Mouse (Mus musculus): ENCODE measurements around the gene Mecom.
A peak's percentile ranks its signal among the peaks of the same experiment; 100 is the strongest.

Gene Mecom

GRCm38 (mm10) chr3:30330476-30330875 lies 217.3 kb downstream of the Mecom start:
- no peak for DNase-seq

- no peak for DNase-seq
These were observed 217.8 kb downstream of the Mecom start for GRCm38 (mm10) chr3:30330021-30330420.

GRCm38 (mm10) chr3:30314955-30315354 lies 232.9 kb downstream of the Mecom start:
- no peak for DNase-seq

- DNase-seq, result no peak
These were observed 239.7 kb downstream of the Mecom start for GRCm38 (mm10) chr3:30308081-30308480.

GRCm38 (mm10) chr3:30307601-30308000 lies 240.2 kb downstream of the Mecom start:
- no peak for DNase-seq

- DNase-seq, result no peak
These were observed 241.7 kb downstream of the Mecom start for GRCm38 (mm10) chr3:30306080-30306479.

- DNase-seq, result no peak
These were observed 248.3 kb downstream of the Mecom start for GRCm38 (mm10) chr3:30299460-30299859.

- DNase-seq, result no peak
These were observed 253.4 kb downstream of the Mecom start for GRCm38 (mm10) chr3:30294433-30294832.

GRCm38 (mm10) chr3:30286529-30286928 lies 261.3 kb downstream of the Mecom start:
- DNase-seq, result no peak

GRCm38 (mm10) chr3:30284094-30284493 lies 263.7 kb downstream of the Mecom start:
- DNase-seq, result no peak

GRCm38 (mm10) chr3:30283562-30283961 lies 264.2 kb downstream of the Mecom start:
- no peak for DNase-seq

- no peak for DNase-seq
These were observed 270.2 kb downstream of the Mecom start for GRCm38 (mm10) chr3:30277569-30277968.

- no peak for DNase-seq
These were observed 271.7 kb downstream of the Mecom start for GRCm38 (mm10) chr3:30276099-30276498.

GRCm38 (mm10) chr3:30269253-30269652 lies 278.6 kb downstream of the Mecom start:
- no peak for DNase-seq

GRCm38 (mm10) chr3:30260945-30261344 lies 286.9 kb downstream of the Mecom start:
- no peak for DNase-seq

- DNase-seq, result no peak
These were observed 289.4 kb downstream of the Mecom start for GRCm38 (mm10) chr3:30258421-30258820.

GRCm38 (mm10) chr3:30257776-30258175 lies 290.0 kb downstream of the Mecom start:
- DNase-seq, result no peak

- DNase-seq, result no peak
These were observed 290.9 kb downstream of the Mecom start for GRCm38 (mm10) chr3:30256896-30257295.

- DNase-seq, result no peak
These were observed 292.0 kb downstream of the Mecom start for GRCm38 (mm10) chr3:30255828-30256227.

- DNase-seq, result no peak
These were observed 293.4 kb downstream of the Mecom start for GRCm38 (mm10) chr3:30254451-30254850.

- DNase-seq, result no peak
These were observed 294.1 kb downstream of the Mecom start for GRCm38 (mm10) chr3:30253714-30254113.

GRCm38 (mm10) chr3:30248656-30249384 lies 299.0 kb downstream of the Mecom start:
- DNase-seq, result no peak

- DNase-seq, result no peak
These were observed 300.6 kb downstream of the Mecom start for GRCm38 (mm10) chr3:30247256-30247655.

GRCm38 (mm10) chr3:30246431-30247041 lies 301.3 kb downstream of the Mecom start:
- peak; percentile 45 for DNase-seq

- no peak for DNase-seq
These were observed 301.9 kb downstream of the Mecom start for GRCm38 (mm10) chr3:30245950-30246349.

Measured in kidney, adult 18-20 months (tissue).